Mouse (Mus musculus) A20 (cell line): ENCODE measurements around the gene A630095E13Rik.
"Not testable (repeated sequence)": the region's sequence is repeated elsewhere in the genome, so short reads cannot be mapped to it uniquely, and the experiment has no call there.

Experiments
- DNase-seq: peaks from one replicate; pipeline ENCODE4 v3.0.0-alpha.2; 2011; ENCODE audit warnings: low read depth, low spot score

The A630095E13Rik gene

DNA sequence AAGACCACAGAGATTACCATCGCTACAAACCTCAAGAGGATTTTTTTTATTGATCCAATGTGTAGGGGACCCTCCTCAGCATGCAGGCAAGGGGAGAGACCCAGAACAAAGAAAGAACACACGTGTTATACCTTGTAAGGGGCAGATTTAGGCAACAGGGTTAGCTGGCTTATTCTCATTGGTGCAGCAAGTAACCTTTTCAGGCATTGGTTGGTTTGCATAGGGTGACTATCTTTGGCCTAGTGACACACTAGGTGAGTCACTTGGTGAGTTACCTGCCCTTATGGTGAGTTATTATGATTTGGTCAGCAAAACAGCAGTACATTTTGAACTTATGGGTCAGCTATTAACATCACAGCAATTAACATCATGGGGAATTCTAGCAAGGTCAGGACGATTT, at the start of gene A630095E13Rik:
TSS of gene A630095E13Rik (minus strand) at position 101 of the 400 bp plus-strand sequence.
- not testable (repeated sequence) for DNase-seq

DNA sequence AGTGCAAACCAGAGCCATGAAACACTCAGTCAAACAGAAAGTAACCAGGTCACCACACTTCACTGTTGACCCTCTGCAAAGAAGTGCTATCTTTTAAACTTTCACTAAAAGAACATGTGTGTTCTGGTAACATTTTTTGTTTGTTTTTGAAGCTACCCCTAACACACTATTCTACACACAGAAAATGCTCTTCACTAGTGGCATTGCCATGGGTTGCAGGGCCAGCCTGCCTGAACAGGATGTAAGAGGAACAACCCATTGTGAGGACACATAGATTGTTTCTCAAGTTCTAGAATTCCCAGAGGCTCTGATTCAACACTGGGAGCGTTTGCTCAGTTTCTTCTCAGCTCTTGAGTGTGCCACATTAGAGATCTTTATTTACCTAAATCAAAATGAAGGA, 49.7 kb upstream of the A630095E13Rik start, which contains the start of gene Acrv1:
TSS of gene Acrv1 (plus strand) at position 301 of the 400 bp plus-strand sequence.
- no peak for DNase-seq

DNA sequence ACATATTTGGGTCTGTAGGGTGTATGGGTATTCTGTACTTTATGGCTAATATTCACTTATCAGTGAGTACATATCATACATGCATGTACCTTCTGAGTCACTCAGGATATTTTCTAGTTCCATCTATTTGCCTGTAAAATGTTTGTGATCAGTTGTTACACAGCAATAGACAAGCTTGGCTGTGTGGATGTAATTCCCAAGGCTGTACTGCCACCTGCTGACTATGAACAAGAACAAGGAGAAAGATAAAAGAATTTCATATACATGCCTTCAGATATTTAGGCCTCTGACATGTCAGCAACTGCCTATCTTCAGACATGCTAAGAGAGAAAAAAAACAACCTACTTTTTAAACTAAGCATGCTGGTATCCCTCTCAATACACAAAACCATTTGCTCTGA, 44.2 kb upstream of the A630095E13Rik start:
- DNase-seq = peak; percentile 38

- DNase-seq = no peak
These were observed 38.2 kb upstream of the A630095E13Rik start for GRCm38 (mm10) chr9:36681424-36681823.
